Mouse (Mus musculus) G1E (cell line): Measurements from ENCODE around the gene Rps9.

Source experiments
- CTCF ChIP-seq: IDR thresholded peaks from 2 replicates; pipeline ENCODE4 v1.5.1; 2012; ENCODE audit warnings: low read depth, low read length, inconsistent platforms, mixed read lengths
- GATA1 ChIP-seq: IDR thresholded peaks from 2 replicates; pipeline ENCODE4 v1.6.1; 2012; ENCODE audit warnings: borderline replicate concordance, low read length, inconsistent platforms, mixed read lengths
- GATA2 ChIP-seq: IDR thresholded peaks from 2 replicates; pipeline ENCODE4 v1.6.1; 2012; ENCODE audit warnings: low read depth, low read length, inconsistent platforms, borderline replicate concordance
- TAL1 ChIP-seq: conservative IDR thresholded peaks from 2 replicates; pipeline ENCODE4 v1.6.1; 2012; ENCODE audit warnings: low read depth, low read length, inconsistent platforms, mixed read lengths

DNA sequence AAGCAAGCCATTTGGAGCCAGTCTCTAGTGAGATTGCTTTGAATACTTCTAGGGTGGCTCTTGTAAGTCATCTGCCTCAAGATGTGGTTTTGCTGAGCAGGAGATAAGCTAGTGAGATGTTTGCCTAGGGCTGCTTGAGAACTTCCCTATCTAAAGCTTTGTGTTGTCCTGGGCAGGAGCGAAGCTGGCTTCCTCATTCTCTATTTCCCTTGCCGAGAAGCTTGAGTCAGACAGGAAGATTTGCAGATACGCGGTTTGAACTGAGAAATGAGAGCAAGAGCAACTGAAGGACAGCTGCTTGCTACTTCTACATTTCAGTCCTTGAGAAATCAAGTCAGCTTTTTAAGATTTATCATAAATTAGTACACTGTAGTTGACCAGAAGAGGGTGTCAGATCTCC lies 3.2 kb downstream of the Rps9 start:
- TF ChIP-seq CTCF (no peak), TAL1 (no peak), GATA2 (no peak), GATA1 (no peak)
